Mouse (Mus musculus) thymus, adult 2 months (tissue): ENCODE measurements around the gene Sc5d. TPM values are rescaled to one million over a fixed set of nuclear protein-coding genes. Genes with fewer than 3 reads are reported as not detected.
A peak's percentile ranks its signal among the peaks of the same experiment; 100 is the strongest.

ENCODE experiments used
- DNase-seq: peaks from one replicate; pipeline ENCODE4 v3.0.0; 2021
- H3K27ac ChIP-seq: fragments of 200-500 bp; 2 replicates; pipeline ENCODE4 v1.5.1; 2012; ENCODE audit warnings: low read length, control low read depth; ENCODE audit not compliant: control insufficient read depth, insufficient read depth
- H3K27me3 ChIP-seq: fragments of 200-500 bp; 2 replicates; pipeline ENCODE4 v1.6.1; 2012; ENCODE audit warnings: mild to moderate bottlenecking, low read length, moderate library complexity, mixed read lengths; ENCODE audit not compliant: control insufficient read depth, insufficient read depth
- H3K36me3 ChIP-seq: fragments of 200-500 bp; 2 replicates; pipeline ENCODE4 v1.6.1; 2012; ENCODE audit warnings: mild to moderate bottlenecking, low read length, moderate library complexity; ENCODE audit not compliant: control insufficient read depth, insufficient read depth
- H3K4me1 ChIP-seq: fragments of 200-500 bp; replicated peaks from 2 replicates; pipeline ENCODE4 v1.6.1; 2012; ENCODE audit warnings: low read length; ENCODE audit not compliant: control insufficient read depth, insufficient read depth
- H3K4me3 ChIP-seq: fragments of 200-500 bp; 2 replicates; pipeline ENCODE4 v1.5.1; 2012; ENCODE audit warnings: mild to moderate bottlenecking, low read length, control low read depth, moderate library complexity; ENCODE audit not compliant: control insufficient read depth, insufficient read depth
- CTCF ChIP-seq: fragments of 200-500 bp; IDR thresholded peaks from 2 replicates; pipeline ENCODE4 v1.5.1; 2012; ENCODE audit warnings: mild to moderate bottlenecking, control low read depth, low read length, moderate library complexity, borderline replicate concordance; ENCODE audit not compliant: control insufficient read depth, poor library complexity, insufficient read depth; ENCODE audit errors: extremely low read depth
- POLR2A ChIP-seq: fragments of 200-500 bp; IDR thresholded peaks from 2 replicates; pipeline ENCODE4 v1.6.1; 2012; ENCODE audit warnings: mild to moderate bottlenecking, low read length, control low read depth, moderate library complexity; ENCODE audit not compliant: control insufficient read depth, poor library complexity, insufficient read depth; ENCODE audit errors: extremely low read depth
- WGBS: fragments of 180-500 bp; shearing (Covaris S2); methylation state at CpG from one replicate; pipeline ENCODE4 v1.1.7; 2018; 5-methylcytosine and 5-hydroxymethylcytosine counted together
- polyA plus RNA-seq: library from polyadenylated mRNA; depleted of rRNA; stranded (reverse); fragments of >200 nt; gene quantifications from 2 replicates; pipeline ENCODE4 v1.2.3, GENCODE M21; 2012; rRNA removed

Sc5d gene
- polyA plus RNA-seq = 53.1 and 60.6 TPM in 2 replicates

DNA sequence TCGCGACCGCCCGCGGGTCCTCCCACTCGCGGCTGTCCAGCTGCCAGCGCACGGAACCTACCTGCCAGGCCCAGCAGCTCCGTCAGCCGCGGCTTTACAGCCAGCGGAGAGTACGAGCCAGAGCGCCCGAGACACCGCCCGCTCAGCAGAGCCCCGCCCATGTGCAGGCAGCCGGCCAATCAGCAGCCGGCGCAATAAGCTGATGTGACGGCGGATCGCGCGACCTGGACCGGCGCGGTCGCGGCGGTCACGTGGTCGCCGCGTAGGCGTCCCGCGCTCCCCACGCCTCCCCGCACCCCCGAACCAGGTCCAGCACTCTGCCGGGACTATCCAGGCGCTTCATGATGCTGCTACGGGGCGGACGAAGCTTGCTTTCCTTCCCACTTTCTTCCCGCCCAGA lies at the start of gene Sc5d:
TSS of gene Sc5d (minus strand) at position 112 of the 400 bp plus-strand sequence.
- DNase-seq = peak; percentile 90
- under 1% methylated on average over 49 of the region's 49 CpGs for WGBS
- TF ChIP-seq CTCF (peak; percentile 61; the same call in 1 of the 2 replicates), POLR2A (peak; percentile 71)
- Histone ChIP-seq H3K36me3 (no peaks in the 10 kb centered on the region), H3K4me1 (no peaks in the 10 kb centered on the region), H3K27ac (no peak within 1 kb of the TSS), H3K4me3 (peak within 1 kb of the TSS; percentile 69), H3K27me3 (no peaks in the 10 kb centered on the region)

DNA sequence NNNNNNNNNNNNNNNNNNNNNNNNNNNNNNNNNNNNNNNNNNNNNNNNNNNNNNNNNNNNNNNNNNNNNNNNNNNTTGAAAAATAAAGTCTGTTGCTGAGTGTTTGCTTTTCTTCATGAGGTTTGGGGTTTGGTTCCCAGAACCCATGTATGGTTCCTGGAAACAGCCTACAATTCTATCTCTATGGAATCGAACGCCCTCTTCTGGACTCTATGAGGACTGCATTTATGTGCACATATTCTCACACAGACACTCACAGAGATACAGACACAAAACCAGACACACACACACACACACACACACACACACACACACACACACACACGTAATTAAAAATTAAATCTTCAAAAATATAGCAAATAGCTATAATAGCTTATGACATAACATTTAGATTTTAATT lies 47.3 kb upstream of the Sc5d start:
- Histone ChIP-seq H3K27ac (no peak overlapping the region), H3K36me3 (no peaks in the 10 kb centered on the region), H3K27me3 (no peaks in the 10 kb centered on the region), H3K4me1 (no peaks in the 10 kb centered on the region), H3K4me3 (no peak overlapping the region)
- 96% methylated on average over 3 of the region's 3 CpGs for WGBS
- DNase-seq = no peak
- TF ChIP-seq POLR2A (no peak), CTCF (no peak)

DNA sequence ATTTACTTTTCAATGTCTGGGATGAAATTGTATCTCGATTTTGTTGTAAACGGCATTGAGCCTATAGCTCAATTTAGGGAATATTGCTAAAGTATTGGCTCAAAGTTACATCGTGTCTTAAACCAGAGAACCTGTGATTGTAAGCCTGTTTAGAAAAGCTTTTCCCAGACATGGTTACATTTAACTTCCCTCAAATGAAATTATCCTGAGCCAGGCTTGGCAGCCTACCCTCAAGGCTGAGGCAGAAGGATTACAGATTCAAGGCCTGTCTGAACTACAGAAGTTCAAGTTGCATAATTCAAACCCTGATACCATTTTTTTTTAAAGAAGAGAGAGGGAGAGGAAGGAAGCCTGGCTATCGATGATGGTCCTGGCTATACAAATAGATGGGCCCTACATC lies 39.8 kb upstream of the Sc5d start:
- Histone ChIP-seq H3K27ac (no peak overlapping the region), H3K36me3 (no peaks in the 10 kb centered on the region), H3K4me1 (no peaks in the 10 kb centered on the region), H3K4me3 (no peak overlapping the region), H3K27me3 (no peaks in the 10 kb centered on the region)
- DNase-seq = no peak
- 87% methylated on average over 4 of the region's 4 CpGs for WGBS
- no peak for TF ChIP-seq POLR2A
- no peak for TF ChIP-seq CTCF

DNA sequence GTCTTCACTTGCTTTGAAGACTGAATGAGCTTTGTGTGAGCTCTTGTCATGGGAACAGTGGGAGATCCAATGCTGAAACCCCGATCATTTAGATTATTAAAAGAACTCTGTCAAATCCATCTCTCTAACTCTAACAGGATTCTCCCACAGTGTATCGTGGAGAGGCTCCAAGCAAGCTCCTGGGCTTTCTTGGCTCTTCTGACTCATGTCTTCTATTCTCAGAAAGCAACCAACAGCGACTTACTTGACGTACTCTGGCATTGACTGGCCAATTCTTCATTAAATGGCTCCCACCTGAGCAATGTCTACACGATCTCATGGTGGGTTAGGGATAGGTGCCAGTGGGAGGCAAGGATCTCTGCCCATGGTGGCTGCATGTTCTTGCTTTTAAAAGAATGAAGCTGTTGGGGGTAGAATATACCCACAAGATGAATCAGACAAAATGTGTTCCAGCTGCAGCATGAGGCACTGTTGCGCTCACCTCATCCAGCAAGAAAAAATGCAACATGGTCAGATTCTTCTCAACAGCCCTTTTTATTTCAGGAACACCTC lies 37.1 kb upstream of the Sc5d start:
- 93% methylated on average over 6 of the region's 6 CpGs for whole genome bisulfite sequencing
- Histone ChIP-seq H3K4me3 (no peak overlapping the region), H3K27me3 (no peaks in the 10 kb centered on the region), H3K36me3 (no peaks in the 10 kb centered on the region), H3K27ac (no peak overlapping the region), H3K4me1 (no peaks in the 10 kb centered on the region)
- DNase-seq = no peak
- TF ChIP-seq CTCF = no peak
- no peak for TF ChIP-seq POLR2A

DNA sequence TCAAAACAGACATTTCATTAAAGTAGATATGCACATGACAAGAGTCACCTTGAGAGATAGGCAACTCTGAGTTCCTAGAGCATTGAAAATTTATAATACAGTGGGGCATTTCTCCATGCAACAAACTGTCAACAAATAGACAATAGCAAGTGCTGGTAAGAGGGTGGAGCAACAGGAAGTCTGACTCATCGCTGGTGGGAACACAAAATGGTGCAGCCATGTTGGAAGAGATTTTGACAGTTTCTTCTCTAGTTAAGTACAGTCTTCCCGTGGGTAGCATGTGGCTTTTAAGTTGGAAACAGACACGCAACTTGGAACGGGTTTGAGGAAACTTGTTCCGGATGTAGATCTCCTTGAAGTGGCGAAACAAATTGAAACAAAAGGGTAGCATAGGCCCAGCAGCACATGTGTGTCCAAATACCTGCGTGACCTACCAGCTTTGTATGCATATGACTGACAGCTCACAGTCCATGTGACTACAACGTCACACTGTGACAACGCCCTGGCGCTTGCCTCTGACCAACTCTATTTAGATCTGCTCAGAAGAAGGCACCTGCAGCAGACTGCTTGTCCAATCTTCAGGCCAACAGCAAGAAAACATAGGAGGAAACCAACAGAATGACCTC lies 32.4 kb upstream of the Sc5d start:
- 88% methylated on average over 10 of the region's 10 CpGs for WGBS
- no peaks in the 10 kb centered on the region for H3K36me3 ChIP-seq
- DNase-seq = no peak
- H3K27ac ChIP-seq = no peak overlapping the region
- no peaks in the 10 kb centered on the region for H3K27me3 ChIP-seq
- H3K4me1 ChIP-seq = no peaks in the 10 kb centered on the region
- H3K4me3 ChIP-seq = no peak overlapping the region
- TF ChIP-seq POLR2A (no peak), CTCF (no peak)

DNA sequence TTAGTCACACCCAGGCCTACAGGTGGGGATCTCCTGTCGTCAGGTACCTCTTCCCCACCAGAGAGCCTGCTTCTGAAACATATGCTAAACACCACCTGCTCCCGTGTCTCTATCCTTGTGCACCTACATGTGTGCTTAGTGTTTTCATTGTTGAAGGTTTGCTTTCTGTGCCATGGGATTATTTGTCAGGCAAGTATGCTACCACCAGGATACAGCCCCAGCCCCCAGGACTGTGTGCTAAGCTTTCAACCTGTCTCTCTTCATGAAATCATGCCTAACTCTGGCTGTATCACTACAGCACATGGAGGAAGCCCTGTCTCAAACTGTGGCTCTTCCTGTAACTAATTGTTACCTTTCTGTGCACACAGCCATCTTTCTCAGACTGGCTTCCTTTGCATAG lies 30.1 kb upstream of the Sc5d start:
- no peak overlapping the region for H3K4me3 ChIP-seq
- H3K4me1 ChIP-seq = no peaks in the 10 kb centered on the region
- no peak for DNase-seq
- H3K27me3 ChIP-seq = no peaks in the 10 kb centered on the region
- 83% methylated on average over 2 of the region's 2 CpGs for WGBS
- no peak overlapping the region for H3K27ac ChIP-seq
- no peak for TF ChIP-seq POLR2A
- no peak for TF ChIP-seq CTCF
- no peaks in the 10 kb centered on the region for H3K36me3 ChIP-seq
